ENCODE assay signal across 13 mouse cellular contexts in the genomic region with DNA sequence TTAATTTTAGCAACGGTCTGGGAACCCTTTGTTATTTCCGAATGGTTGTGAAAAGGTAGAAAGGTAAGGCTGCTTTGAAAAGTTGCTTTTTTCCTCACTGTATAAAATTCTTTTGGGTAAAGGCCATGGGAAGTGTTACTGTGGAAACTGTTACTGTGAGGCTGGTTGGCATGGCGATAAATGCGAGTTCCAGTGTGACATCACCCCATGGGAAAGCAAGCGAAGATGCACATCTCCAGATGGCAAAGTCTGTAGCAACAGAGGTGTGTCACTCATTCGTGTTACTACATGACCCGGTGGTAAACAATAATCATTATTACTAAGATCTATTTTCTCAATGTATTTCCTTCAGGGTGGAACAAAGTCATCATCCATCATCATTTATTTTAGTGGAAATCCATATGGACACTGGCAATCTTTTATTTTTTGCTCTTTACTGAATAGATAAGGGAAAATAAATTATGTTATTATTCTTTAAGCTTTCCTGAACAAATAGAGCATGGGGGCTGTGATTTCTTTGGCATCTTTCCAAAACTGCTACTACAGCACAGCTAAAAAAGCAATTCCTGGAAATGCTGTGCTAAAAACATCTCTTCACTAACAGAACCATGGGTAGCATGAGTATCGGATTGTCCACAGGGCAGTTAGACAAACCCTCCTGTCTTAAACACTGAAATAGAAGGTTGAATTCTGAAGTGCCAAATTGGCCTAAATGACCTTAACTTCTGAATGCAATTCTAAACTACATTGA.
DNase-seq lines count a peak whose midpoint lies in the region; ATAC-seq and TF ChIP-seq lines count a peak whose summit lies in the region.
"Had no signal": no experiment of that assay in that cellular context is flagged by ENCODE, and none has a peak within 500 bp of the region (broad histone marks: within the 10 kb centered on the region; RNA-seq: fewer than 3 reads in every experiment).

No protein-coding gene starts in this region.

- no peak overlapping the region for H3K9ac ChIP-seq in midbrain, embryonic 16.5 days (ENCODE audit: low read depth, low read length)
- H3K9ac ChIP-seq in liver, embryonic 12.5 days = no peak overlapping the region
- H3K9ac ChIP-seq in kidney, embryonic 15.5 days = no peak overlapping the region
- H3K9ac ChIP-seq: embryonic facial prominence, embryonic 13.5 days; limb, embryonic 13.5 days had no signal

- ATAC-seq in midbrain, embryonic 16.5 days = peak; percentile 82
- ATAC-seq in liver, embryonic 12.5 days = no peak
- no peak for ATAC-seq in kidney, embryonic 15.5 days (replicated peaks; ENCODE audit: low FRiP score)
- ATAC-seq: intestine, postnatal 0 days had no signal

- no peaks in the 10 kb centered on the region for H3K36me3 ChIP-seq in midbrain, embryonic 16.5 days (ENCODE audit: control insufficient read depth, insufficient read depth, low read length)
- no peaks in the 10 kb centered on the region for H3K36me3 ChIP-seq in liver, embryonic 12.5 days
- no peaks in the 10 kb centered on the region for H3K36me3 ChIP-seq in kidney, embryonic 15.5 days
- H3K36me3 ChIP-seq: embryonic facial prominence, embryonic 13.5 days; limb, embryonic 13.5 days had no signal

- TF ChIP-seq POLR2A in lung, adult 2 months (IDR thresholded peaks at IDR 0.05; ENCODE audit: borderline replicate concordance, extremely low read depth, low read depth, low read length) = no peak

- no peaks in the 10 kb centered on the region for H3K9me3 ChIP-seq in midbrain, embryonic 16.5 days (replicated peaks; ENCODE audit: control insufficient read depth, low read length, poor library complexity, severe bottlenecking)
- no peaks in the 10 kb centered on the region for H3K9me3 ChIP-seq in liver, embryonic 12.5 days (replicated peaks)
- H3K9me3 ChIP-seq in kidney, embryonic 15.5 days (replicated peaks) = no peaks in the 10 kb centered on the region
- H3K9me3 ChIP-seq: embryonic facial prominence, embryonic 13.5 days; limb, embryonic 13.5 days had no signal

- H3K4me2 ChIP-seq in midbrain, embryonic 16.5 days (ENCODE audit: low read length) = no peak overlapping the region
- no peak overlapping the region for H3K4me2 ChIP-seq in liver, embryonic 12.5 days
- no peak overlapping the region for H3K4me2 ChIP-seq in kidney, embryonic 15.5 days
- H3K4me2 ChIP-seq: embryonic facial prominence, embryonic 13.5 days; limb, embryonic 13.5 days had no signal

- peak; percentile 32 for DNase-seq in embryo, embryonic 10 days (ENCODE audit: low spot score)
- DNase-seq in embryo, embryonic 9.5 days (ENCODE audit: extremely low spot score) = no peak
- peak; percentile 16 for DNase-seq in embryo, embryonic 11 days
- peak; percentile 49 to 56 for DNase-seq in layer of hippocampus, adult 8-10 months (ENCODE audit: low spot score in 2 of 2)
- no peak for DNase-seq in lung, adult 2 months
- DNase-seq: heart, adult 18-20 months had no signal

- 54% methylated on average over 8 of the region's 8 CpGs for WGBS in midbrain, embryonic 16.5 days
- WGBS in lung, adult 2 months = 63% methylated on average over 8 of the region's 8 CpGs
- WGBS in liver, embryonic 12.5 days (ENCODE audit: insufficient replicate concordance) = 64% methylated on average over 8 of the region's 8 CpGs
- WGBS in kidney, embryonic 15.5 days = 58% methylated on average over 8 of the region's 8 CpGs

- no peak overlapping the region for H3K4me3 ChIP-seq in midbrain, embryonic 16.5 days (ENCODE audit: low read depth, low read length)
- no peak overlapping the region for H3K4me3 ChIP-seq in lung, adult 2 months (replicated peaks; ENCODE audit: extremely low read depth, low read depth, low read length)
- no peak overlapping the region for H3K4me3 ChIP-seq in liver, embryonic 12.5 days
- H3K4me3 ChIP-seq in kidney, embryonic 15.5 days (replicated peaks) = no peak overlapping the region
- H3K4me3 ChIP-seq: embryonic facial prominence, embryonic 13.5 days; limb, embryonic 13.5 days had no signal

- peaks cover 3% of the 10 kb centered on the region for H3K4me1 ChIP-seq in midbrain, embryonic 16.5 days (ENCODE audit: control insufficient read depth, insufficient read depth, low read length)
- H3K4me1 ChIP-seq in lung, adult 2 months (ENCODE audit: control insufficient read depth, insufficient read depth, low read length) = no peaks in the 10 kb centered on the region
- H3K4me1 ChIP-seq in liver, embryonic 12.5 days = no peaks in the 10 kb centered on the region
- H3K4me1 ChIP-seq in kidney, embryonic 15.5 days = no peaks in the 10 kb centered on the region
- H3K4me1 ChIP-seq: embryonic facial prominence, embryonic 13.5 days; limb, embryonic 13.5 days had no signal

- no peaks in the 10 kb centered on the region for H3K27me3 ChIP-seq in midbrain, embryonic 16.5 days (ENCODE audit: control insufficient read depth, insufficient read depth, low read depth, low read length)
- no peaks in the 10 kb centered on the region for H3K27me3 ChIP-seq in liver, embryonic 12.5 days (replicated peaks)
- H3K27me3 ChIP-seq in kidney, embryonic 15.5 days = no peaks in the 10 kb centered on the region
- H3K27me3 ChIP-seq: embryonic facial prominence, embryonic 13.5 days; limb, embryonic 13.5 days had no signal

- no peak overlapping the region for H3K27ac ChIP-seq in midbrain, embryonic 16.5 days (ENCODE audit: low read length)
- no peak overlapping the region for H3K27ac ChIP-seq in liver, embryonic 12.5 days
- H3K27ac ChIP-seq in kidney, embryonic 15.5 days = no peak overlapping the region
- H3K27ac ChIP-seq: embryonic facial prominence, embryonic 13.5 days; limb, embryonic 13.5 days; macrophage had no signal

- TF ChIP-seq CTCF in lung, adult 2 months (IDR thresholded peaks at IDR 0.05; ENCODE audit: insufficient read depth, low read length) = no peak

Comparison
In these comparisons a context has a peak if more than half of its experiments do, and no peak if none do; other contexts are left out.
1. DNase-seq: peak in embryo, embryonic 10 days (single experiment), embryo, embryonic 11 days (single experiment) and layer of hippocampus, adult 8-10 months (2 of 2); none in embryo, embryonic 9.5 days (single experiment) and lung, adult 2 months (single experiment).